Mouse (Mus musculus) cortical plate, adult 2 months (tissue): ENCODE data around the gene Abca5. TPM values are rescaled to one million over a fixed set of nuclear protein-coding genes. Genes with fewer than 3 reads are reported as not detected.

Source experiments
- H3K27ac ChIP-seq: fragments of 200-500 bp; 2 replicates; pipeline ENCODE4 v1.5.1; 2012; ENCODE audit warnings: low read length, control low read depth, inconsistent platforms; ENCODE audit not compliant: insufficient read depth
- H3K4me1 ChIP-seq: fragments of 200-500 bp; 2 replicates; pipeline ENCODE4 v1.6.1; 2011; ENCODE audit warnings: low read length; ENCODE audit not compliant: control insufficient read depth, insufficient read depth
- H3K4me3 ChIP-seq: fragments of 200-500 bp; 2 replicates; pipeline ENCODE4 v1.5.1; 2011; ENCODE audit warnings: mild to moderate bottlenecking, low read length, control low read depth; ENCODE audit not compliant: insufficient read depth
- CTCF ChIP-seq: fragments of 200-500 bp; IDR thresholded peaks from 2 replicates; pipeline ENCODE4 v1.5.1; 2011; ENCODE audit warnings: mild to moderate bottlenecking, control low read depth, low read length; ENCODE audit not compliant: insufficient read depth; ENCODE audit errors: extremely low read depth
- POLR2A ChIP-seq: fragments of 200-500 bp; IDR thresholded peaks from 2 replicates; pipeline ENCODE4 v1.6.1; 2011; ENCODE audit warnings: mild to moderate bottlenecking, low read length, control low read depth; ENCODE audit not compliant: insufficient read depth; ENCODE audit errors: extremely low read depth
- polyA plus RNA-seq: library from polyadenylated mRNA; depleted of rRNA; stranded (reverse); fragments of >200 nt; gene quantifications from 2 replicates; pipeline ENCODE4 v1.2.3, GENCODE M21; 2012; rRNA removed

Gene Abca5
- polyA plus RNA-seq, 1 experiment: 12.7 TPM

GRCm38 (mm10) chr11:110237466-110237865, 100.0 kb downstream of the Abca5 start:
- Histone ChIP-seq H3K4me3 (no peak overlapping the region), H3K4me1 (no peaks in the 10 kb centered on the region), H3K27ac (no peak overlapping the region)
- TF ChIP-seq CTCF (no peak), POLR2A (no peak)

DNA sequence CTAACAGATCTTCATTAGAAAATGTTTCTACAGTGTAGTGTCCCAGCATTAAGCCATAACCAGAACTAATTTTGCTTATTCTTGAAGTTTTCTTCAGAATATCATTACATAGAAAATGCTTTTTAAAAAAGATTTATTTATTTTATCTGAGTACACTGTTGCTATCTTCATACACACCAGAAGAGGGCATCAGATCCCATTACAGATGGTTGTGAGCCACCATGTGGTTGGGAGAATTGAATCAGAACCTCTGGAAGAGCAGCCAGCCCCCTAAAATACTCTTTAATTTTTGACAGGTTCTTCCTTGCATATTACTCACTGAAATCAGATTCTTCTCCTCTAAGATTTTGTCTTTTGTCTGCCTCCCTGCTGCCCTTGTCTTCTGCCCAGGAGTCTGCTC, 104.5 kb downstream of the Abca5 start:
- Histone ChIP-seq H3K4me3 (no peak overlapping the region), H3K4me1 (no peaks in the 10 kb centered on the region), H3K27ac (no peak overlapping the region)
- no peak for TF ChIP-seq CTCF
- TF ChIP-seq POLR2A: no peak

Other genes with a start within 250 kb of the Abca5 start
- gene Abca8a, start 241.7 kb downstream of the Abca5 start, polyA plus RNA-seq: 2.8 and 3.2 TPM in 2 replicates
- 3.1 and 3.4 TPM in 2 replicates for gene Abca9, start 169.5 kb downstream of the Abca5 start, polyA plus RNA-seq
- 0.95 and 1.1 TPM in 2 replicates for gene Abca6, start 85.9 kb downstream of the Abca5 start, polyA plus RNA-seq
- gene Map2k6, start 61.4 kb upstream of the Abca5 start, polyA plus RNA-seq: 10.1 and 11.0 TPM in 2 replicates